Comparison of ENCODE assay signal across 18 mouse cellular contexts in genomic region chr19:53490898-53491297, GRCm38 (mm10).
"Had no signal": no experiment of that assay in that cellular context is flagged by ENCODE, and none has a peak within 500 bp of the region (broad histone marks: within the 10 kb centered on the region; RNA-seq: fewer than 3 reads in every experiment).

No protein-coding gene starts in this region.

- ATAC-seq: intestine, embryonic 16.5 days had no signal

- H3K27me3 ChIP-seq: liver, embryonic 13.5 days; neural tube, embryonic 12.5 days; neural tube, embryonic 15.5 days; stomach, embryonic 15.5 days had no signal

- H3K9ac ChIP-seq: liver, embryonic 13.5 days; lung, embryonic 14.5 days; neural tube, embryonic 12.5 days; neural tube, embryonic 15.5 days; stomach, embryonic 15.5 days had no signal

- H3K9me3 ChIP-seq: liver, embryonic 13.5 days; neural tube, embryonic 12.5 days; neural tube, embryonic 15.5 days; stomach, embryonic 15.5 days had no signal

- H3K27ac ChIP-seq: liver, embryonic 13.5 days; neural tube, embryonic 12.5 days; neural tube, embryonic 15.5 days; stomach, embryonic 15.5 days had no signal

- H3K4me2 ChIP-seq: liver, embryonic 13.5 days; lung, embryonic 14.5 days; midbrain, embryonic 11.5 days; neural tube, embryonic 12.5 days; neural tube, embryonic 15.5 days; stomach, embryonic 15.5 days had no signal

- DNase-seq: kidney, adult 18-20 months; kidney, adult 9 months; kidney, postnatal 14 days; kidney, postnatal 4 days; liver, embryonic 13.5 days; lung, embryonic 14.5 days; midbrain, embryonic 14.5 days; retina, postnatal 1 day; right cerebral cortex, postnatal 25 days; spleen, adult 18-20 months; thymus, adult 18-20 months; thymus, postnatal 14 days; thymus, postnatal 4 days had no signal

- H3K4me1 ChIP-seq: neural tube, embryonic 12.5 days; neural tube, embryonic 15.5 days; stomach, embryonic 15.5 days had no signal

- H3K4me3 ChIP-seq: liver, embryonic 13.5 days; neural tube, embryonic 12.5 days; neural tube, embryonic 15.5 days; stomach, embryonic 15.5 days had no signal

- H3K36me3 ChIP-seq: liver, embryonic 13.5 days; neural tube, embryonic 12.5 days; neural tube, embryonic 15.5 days; stomach, embryonic 15.5 days had no signal
